Mouse (Mus musculus): Measurements from ENCODE around the gene Fgfr2. TPM values are rescaled to one million over a fixed set of nuclear protein-coding genes. Genes with fewer than 3 reads are reported as not detected.
A peak's percentile ranks its signal among the peaks of the same experiment; 100 is the strongest.

Gene Fgfr2
- total and polyA plus RNA-seq, 2 experiments from 2014 or later = 17.1 to 47.6 TPM

DNA sequence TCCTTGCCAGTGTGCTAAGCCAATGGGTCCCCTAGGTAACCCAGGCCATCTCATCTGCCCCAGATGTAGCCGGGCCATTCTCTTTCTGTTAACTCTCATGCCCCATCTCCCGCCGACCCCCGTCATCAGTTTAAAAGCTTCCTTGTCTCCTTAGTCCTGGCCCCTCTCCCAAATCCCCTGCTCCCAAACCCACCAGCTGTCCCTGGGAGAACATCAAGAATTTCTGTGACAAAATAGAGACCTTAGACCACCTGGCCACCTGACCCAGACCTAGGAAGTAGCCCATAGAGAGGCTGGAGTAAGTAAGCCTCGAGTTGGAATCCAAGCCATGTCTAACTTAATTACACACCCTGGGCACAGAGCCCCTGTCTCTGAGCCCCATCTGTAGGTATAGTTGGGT is 232.9 kb downstream of the Fgfr2 start:
- WGBS = 84% methylated on average over 5 of the region's 5 CpGs

GRCm38 (mm10) chr7:132889691-132890090 is 233.5 kb downstream of the Fgfr2 start:
- DNase-seq = no peak
- WGBS = 88% methylated on average over 8 of the region's 8 CpGs
- H3K4me1 ChIP-seq (ENCODE audit: insufficient read depth) = no peaks in the 10 kb centered on the region
- ATAC-seq = no peak
- no peaks in the 10 kb centered on the region for H3K9me3 ChIP-seq (ENCODE audit: low read length)
- no peak overlapping the region for H3K4me2 ChIP-seq (ENCODE audit: low read depth)
- H3K27me3 ChIP-seq (ENCODE audit: insufficient read depth, low read length) = no peaks in the 10 kb centered on the region
- no peak overlapping the region for H3K9ac ChIP-seq
- no peak overlapping the region for H3K27ac ChIP-seq (ENCODE audit: low read depth, low read length)
- H3K36me3 ChIP-seq (ENCODE audit: insufficient read depth) = 0 out of 2 replicates have a peak, but pooled peaks cover 5% of the 10 kb centered on the region
- TF ChIP-seq CTCF (IDR thresholded peaks at IDR 0.05; ENCODE audit: low read depth) = no peak
- H3K4me3 ChIP-seq (ENCODE audit: low read depth, low read length) = no peak overlapping the region

More for the DNA sequence above, 232.9 kb downstream of the Fgfr2 start:
- Histone ChIP-seq H3K27ac (ENCODE audit: low read depth, low read length) (no peak overlapping the region), H3K27me3 (ENCODE audit: insufficient read depth, low read length) (no peaks in the 10 kb centered on the region), H3K4me1 (ENCODE audit: insufficient read depth) (no peaks in the 10 kb centered on the region), H3K4me2 (ENCODE audit: low read depth) (no peak overlapping the region), H3K4me3 (ENCODE audit: low read depth, low read length) (no peak overlapping the region), H3K9me3 (ENCODE audit: low read length) (no peaks in the 10 kb centered on the region), H3K9ac (no peak overlapping the region), H3K36me3 (ENCODE audit: insufficient read depth) (0 out of 2 replicates have a peak, but pooled peaks cover 5% of the 10 kb centered on the region)
- no peak for TF ChIP-seq CTCF (IDR thresholded peaks at IDR 0.05; ENCODE audit: low read depth)
- no peak for DNase-seq
- no peak for ATAC-seq

DNA sequence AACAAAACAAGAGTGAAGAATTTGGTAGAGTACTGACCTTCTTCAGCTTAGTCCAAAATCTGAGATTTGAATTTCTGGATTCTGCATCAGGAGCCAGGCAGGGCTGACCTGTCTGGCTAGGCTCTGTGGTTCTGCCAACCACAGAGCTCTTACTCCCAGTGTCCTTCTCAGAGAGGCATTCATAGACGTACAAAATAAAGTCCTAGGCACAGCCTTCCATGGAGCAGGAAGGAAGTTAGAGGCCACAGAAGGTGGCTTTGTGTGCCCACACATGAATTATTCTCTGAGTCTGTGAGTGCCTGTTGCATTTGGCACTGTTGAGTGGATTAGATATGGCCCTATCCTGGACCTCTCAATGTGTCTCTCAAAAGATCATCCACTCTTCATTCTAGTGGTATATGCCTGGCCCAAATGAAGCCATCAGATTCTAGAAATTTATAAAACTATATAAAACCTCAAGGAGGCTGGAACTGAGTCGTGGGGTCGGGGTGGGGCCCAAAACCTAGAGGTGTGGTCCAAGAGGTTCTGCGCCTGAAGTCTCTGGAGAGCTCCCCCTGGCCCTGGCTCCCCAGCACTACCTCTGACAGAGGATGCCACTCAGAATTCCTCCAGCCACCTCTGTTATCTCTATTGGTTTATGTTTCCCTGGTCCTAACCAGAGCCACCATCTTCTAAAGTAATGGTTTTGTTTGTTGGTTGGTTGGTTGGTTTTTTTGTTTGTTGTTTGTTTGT is 234.5 kb downstream of the Fgfr2 start:
- Histone ChIP-seq H3K4me3 (ENCODE audit: low read depth, low read length) (no peak overlapping the region), H3K9me3 (ENCODE audit: low read length) (no peaks in the 10 kb centered on the region), H3K4me1 (ENCODE audit: insufficient read depth) (no peaks in the 10 kb centered on the region), H3K27ac (ENCODE audit: low read depth, low read length) (no peak overlapping the region), H3K9ac (no peak overlapping the region), H3K27me3 (ENCODE audit: insufficient read depth, low read length) (no peaks in the 10 kb centered on the region), H3K4me2 (ENCODE audit: low read depth) (no peak overlapping the region), H3K36me3 (ENCODE audit: insufficient read depth) (peaks cover 15% of the 10 kb centered on the region)
- WGBS = 67% methylated on average over 4 of the region's 4 CpGs
- ATAC-seq (no peak), DNase-seq (no peak)
- no peak for TF ChIP-seq CTCF (IDR thresholded peaks at IDR 0.05; ENCODE audit: low read depth)

GRCm38 (mm10) chr7:132888052-132888451 is 235.1 kb downstream of the Fgfr2 start:
- Histone ChIP-seq H3K36me3 (ENCODE audit: insufficient read depth) (peaks cover 21% of the 10 kb centered on the region), H3K27me3 (ENCODE audit: insufficient read depth, low read length) (no peaks in the 10 kb centered on the region), H3K4me3 (ENCODE audit: low read depth, low read length) (no peak overlapping the region), H3K9ac (no peak overlapping the region), H3K4me1 (ENCODE audit: insufficient read depth) (no peaks in the 10 kb centered on the region), H3K4me2 (ENCODE audit: low read depth) (no peak overlapping the region), H3K9me3 (ENCODE audit: low read length) (no peaks in the 10 kb centered on the region), H3K27ac (ENCODE audit: low read depth, low read length) (no peak overlapping the region)
- TF ChIP-seq CTCF (IDR thresholded peaks at IDR 0.05; ENCODE audit: low read depth) = no peak
- 91% methylated on average over 3 of the region's 3 CpGs for WGBS
- no peak for ATAC-seq
- no peak for DNase-seq

DNA sequence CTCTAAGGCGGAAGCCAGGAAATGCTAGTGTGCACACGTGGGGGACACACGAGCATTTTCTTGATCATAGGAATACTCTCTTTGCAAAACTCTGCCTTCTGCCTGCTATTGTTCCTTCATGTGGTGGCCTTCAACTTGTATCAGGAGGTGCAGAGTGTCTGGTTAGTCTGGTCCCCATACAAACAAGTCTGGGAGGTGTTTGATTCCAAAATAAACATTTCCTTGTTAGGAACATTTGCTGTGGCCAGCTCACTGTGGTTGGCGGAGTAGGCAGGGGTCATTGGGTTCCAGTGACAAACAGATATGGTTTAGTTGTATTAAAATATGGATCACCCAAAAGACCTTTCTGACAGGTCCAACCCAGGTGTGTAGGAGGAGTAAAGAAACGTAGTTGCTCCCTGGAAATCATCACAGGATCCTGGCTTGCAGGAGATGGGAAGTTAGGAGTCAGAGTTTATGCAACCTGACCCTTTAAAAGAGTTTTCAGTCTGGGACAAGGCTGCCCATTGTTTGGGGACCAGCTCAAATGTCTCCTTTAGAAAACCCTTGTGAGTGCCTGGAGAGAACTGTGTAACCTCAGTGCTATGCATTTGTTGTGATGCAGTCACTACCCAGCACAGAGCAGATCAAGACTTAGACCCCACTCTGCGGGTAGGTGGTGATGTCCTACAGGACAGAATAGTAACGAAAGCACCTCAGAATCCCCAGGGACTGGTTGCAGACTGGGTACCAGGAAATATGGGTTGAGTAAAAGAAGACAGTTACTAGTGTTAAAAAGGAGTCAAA is 235.9 kb downstream of the Fgfr2 start:
- Histone ChIP-seq H3K9me3 (ENCODE audit: low read length) (no peaks in the 10 kb centered on the region), H3K27ac (ENCODE audit: low read depth, low read length) (no peak overlapping the region), H3K27me3 (ENCODE audit: insufficient read depth, low read length) (no peaks in the 10 kb centered on the region), H3K4me2 (ENCODE audit: low read depth) (no peak overlapping the region), H3K4me1 (ENCODE audit: insufficient read depth) (no peaks in the 10 kb centered on the region), H3K36me3 (ENCODE audit: insufficient read depth) (peaks cover 26% of the 10 kb centered on the region), H3K4me3 (ENCODE audit: low read depth, low read length) (no peak overlapping the region), H3K9ac (no peak overlapping the region)
- 79% methylated on average over 7 of the region's 7 CpGs for WGBS
- no peak for TF ChIP-seq CTCF (IDR thresholded peaks at IDR 0.05; ENCODE audit: low read depth)
- DNase-seq = no peak
- no peak for ATAC-seq

DNA sequence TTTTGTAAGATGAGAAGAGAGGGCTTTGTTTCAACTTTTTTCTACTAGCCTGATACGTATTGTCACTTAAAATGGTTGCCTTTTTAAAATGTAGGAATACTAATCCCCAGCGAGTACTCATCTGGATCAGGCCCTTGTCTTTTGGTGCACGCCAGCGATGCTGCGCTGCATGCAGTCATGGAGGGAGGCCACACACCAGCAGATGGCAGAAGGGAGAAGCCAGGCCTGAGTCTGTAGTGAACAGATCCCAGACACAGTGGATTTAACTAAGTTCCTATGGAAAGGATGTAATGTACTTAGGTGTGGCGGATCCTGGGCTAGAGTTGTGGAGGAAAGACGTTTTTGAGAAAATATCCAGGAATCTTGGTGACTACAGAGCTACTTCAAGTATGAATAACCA is 239.1 kb downstream of the Fgfr2 start:
- Histone ChIP-seq H3K27ac (ENCODE audit: low read depth, low read length) (no peak overlapping the region), H3K27me3 (ENCODE audit: insufficient read depth, low read length) (no peaks in the 10 kb centered on the region), H3K36me3 (ENCODE audit: insufficient read depth) (peaks cover 53% of the 10 kb centered on the region), H3K9ac (no peak overlapping the region), H3K4me1 (ENCODE audit: insufficient read depth) (no peaks in the 10 kb centered on the region), H3K9me3 (ENCODE audit: low read length) (no peaks in the 10 kb centered on the region), H3K4me3 (ENCODE audit: low read depth, low read length) (no peak overlapping the region), H3K4me2 (ENCODE audit: low read depth) (no peak overlapping the region)
- TF ChIP-seq CTCF (IDR thresholded peaks at IDR 0.05; ENCODE audit: low read depth) = peak; percentile 62
- DNase-seq = peak; percentile 40
- 82% methylated on average over 7 of the region's 7 CpGs for WGBS
- ATAC-seq = no peak

- no peak for DNase-seq
Observed at GRCm38 (mm10) chr7:132882343-132882742, 240.8 kb downstream of the Fgfr2 start.

More at GRCm38 (mm10) chr7:132882343-132882742, 240.8 kb downstream of the Fgfr2 start:
- WGBS = 67% methylated on average over 2 of the region's 2 CpGs
- no peak overlapping the region for H3K9ac ChIP-seq
- no peaks in the 10 kb centered on the region for H3K4me1 ChIP-seq (ENCODE audit: insufficient read depth)
- no peak overlapping the region for H3K4me3 ChIP-seq (ENCODE audit: low read depth, low read length)
- no peak overlapping the region for H3K27ac ChIP-seq (ENCODE audit: low read depth, low read length)
- TF ChIP-seq CTCF (IDR thresholded peaks at IDR 0.05; ENCODE audit: low read depth) = peak; percentile 49
- ATAC-seq = no peak
- H3K4me2 ChIP-seq (ENCODE audit: low read depth) = no peak overlapping the region
- H3K9me3 ChIP-seq (ENCODE audit: low read length) = no peaks in the 10 kb centered on the region
- no peaks in the 10 kb centered on the region for H3K27me3 ChIP-seq (ENCODE audit: insufficient read depth, low read length)
- peaks cover 64% of the 10 kb centered on the region for H3K36me3 ChIP-seq (ENCODE audit: insufficient read depth)

Data from forebrain, postnatal 0 days (tissue).